Mouse (Mus musculus): ENCODE results near the gene Lrrc30.

Gene Lrrc30

GRCm38 (mm10) chr17:67632676-67633339, at the start of gene Lrrc30:
Gene Lrrc30, minus strand, starts transcription at chr17:67632723.
- DNase-seq (ENCODE audit: low read depth): no peak

- DNase-seq (ENCODE audit: low read depth): no peak
These were observed 48.6 kb upstream of the Lrrc30 start for GRCm38 (mm10) chr17:67681084-67681483.

DNA sequence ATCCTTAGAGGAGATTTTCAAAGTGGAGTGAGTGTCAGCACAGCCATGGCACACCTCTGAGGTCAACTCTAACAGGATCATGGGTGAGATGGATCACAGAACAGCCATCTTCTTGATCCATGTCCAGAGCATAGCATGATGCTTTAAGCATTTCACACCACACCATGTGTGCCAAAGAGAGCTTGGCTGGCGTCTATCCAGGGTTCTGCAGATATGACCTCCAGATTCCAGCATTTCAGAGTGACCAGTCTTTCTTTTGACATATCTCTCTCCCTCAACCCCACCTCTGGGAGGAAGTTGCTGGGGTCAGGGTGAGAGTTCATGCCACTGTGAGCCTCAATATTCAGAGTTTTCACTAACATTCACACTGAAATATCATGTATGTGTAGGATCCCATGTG, 46.1 kb upstream of the Lrrc30 start:
- no peak for DNase-seq (ENCODE audit: low read depth)

- DNase-seq (ENCODE audit: low read depth): peak; percentile 44
These were observed 35.5 kb upstream of the Lrrc30 start for GRCm38 (mm10) chr17:67667981-67668380.

DNA sequence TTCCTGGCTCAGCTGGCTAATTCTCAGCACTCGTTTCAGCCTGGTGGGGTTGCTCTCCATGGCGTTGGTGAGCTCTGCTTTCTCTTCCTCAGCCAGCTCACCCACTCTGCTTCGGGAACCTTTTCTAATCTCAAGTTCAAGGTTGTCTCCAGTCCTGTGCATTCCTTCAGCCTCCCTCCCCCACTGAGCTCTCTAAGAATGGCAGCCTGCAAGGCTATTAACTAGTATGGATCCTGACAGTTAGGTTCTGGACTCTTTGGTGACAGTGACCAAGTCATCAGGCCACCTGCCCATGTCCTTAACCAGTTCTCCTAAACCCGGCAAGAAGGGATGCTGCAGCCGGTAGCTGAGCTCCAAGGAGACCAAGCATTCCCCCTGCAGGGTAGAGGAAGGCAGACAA, 34.5 kb upstream of the Lrrc30 start:
- DNase-seq (ENCODE audit: low read depth): no peak

- no peak for DNase-seq (ENCODE audit: low read depth)
These were observed 31.8 kb upstream of the Lrrc30 start for GRCm38 (mm10) chr17:67664299-67664698.

- DNase-seq (ENCODE audit: low read depth): peak; percentile 34
These were observed 19.0 kb upstream of the Lrrc30 start for GRCm38 (mm10) chr17:67651506-67651905.

DNA sequence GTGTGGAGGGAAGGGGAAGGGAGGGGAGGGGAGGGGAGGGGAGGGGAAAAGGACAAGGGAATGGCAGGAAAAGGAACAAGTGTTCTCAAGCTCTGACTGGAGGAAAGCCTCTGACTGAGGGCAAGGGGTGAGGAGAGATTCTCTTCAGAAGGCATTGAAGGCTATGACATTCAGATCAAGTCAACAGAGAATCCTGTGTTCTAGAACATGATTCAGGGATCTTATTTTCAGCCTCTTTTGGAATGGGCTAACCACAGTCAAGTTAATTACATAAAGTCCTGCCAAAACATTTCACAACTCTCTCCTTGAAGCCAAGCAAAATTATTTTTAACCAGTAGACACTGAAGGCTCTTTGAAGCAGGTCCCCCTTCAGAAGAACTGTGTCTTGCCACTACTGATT, 9.1 kb upstream of the Lrrc30 start:
- peak; percentile 76 for DNase-seq (ENCODE audit: low read depth)

DNA sequence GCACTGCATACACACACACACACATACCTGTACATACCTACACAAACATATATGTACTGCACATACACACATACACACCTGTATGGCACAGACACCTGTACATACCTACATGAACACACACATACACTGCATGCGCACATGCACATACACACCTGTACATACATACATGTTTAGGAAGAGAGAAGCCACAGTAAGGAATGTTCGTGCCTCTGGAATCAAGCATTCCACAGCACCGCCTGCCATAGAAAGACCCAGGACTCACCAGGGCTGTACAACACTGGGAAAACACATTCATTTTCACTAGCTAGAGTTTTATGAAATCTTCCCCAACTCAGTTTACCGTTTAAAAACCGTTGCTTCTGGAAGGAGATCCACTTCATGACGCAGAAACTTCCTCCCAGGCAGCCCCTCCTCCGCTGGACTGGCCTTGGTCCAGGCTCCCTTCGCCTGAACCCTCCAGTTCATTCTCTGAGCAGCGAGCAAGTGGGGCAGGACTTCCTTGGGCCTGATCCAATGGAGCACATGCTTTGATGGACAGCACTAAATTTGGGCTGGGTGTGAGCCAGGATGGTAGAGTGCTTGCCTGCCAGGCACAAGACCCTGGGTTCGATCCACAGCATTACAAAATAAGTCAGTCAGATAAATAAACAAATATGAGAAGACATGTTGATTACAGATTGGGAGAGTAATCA, 5.7 kb upstream of the Lrrc30 start:
- peak; percentile 16 for DNase-seq (ENCODE audit: low read depth)

DNA sequence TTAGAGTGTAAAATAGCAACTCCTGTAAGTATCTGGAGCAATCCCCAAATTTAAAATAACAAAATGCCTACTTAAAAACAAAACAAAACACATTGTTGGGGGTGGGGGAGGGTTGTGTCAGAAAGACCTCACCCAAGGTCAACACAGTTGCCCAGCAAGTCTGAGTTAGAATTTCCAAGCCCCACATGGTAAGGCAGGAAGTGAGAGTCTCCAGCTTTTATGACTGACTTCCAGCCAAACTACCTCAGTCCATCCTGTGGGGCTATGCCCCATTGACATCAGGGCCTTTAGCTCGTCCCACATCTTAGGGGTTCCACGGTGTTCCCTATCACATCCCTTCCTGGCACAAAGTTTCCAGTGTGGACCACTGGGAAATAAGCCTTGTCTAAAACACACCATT, 4.4 kb upstream of the Lrrc30 start:
- DNase-seq (ENCODE audit: low read depth): no peak

DNA sequence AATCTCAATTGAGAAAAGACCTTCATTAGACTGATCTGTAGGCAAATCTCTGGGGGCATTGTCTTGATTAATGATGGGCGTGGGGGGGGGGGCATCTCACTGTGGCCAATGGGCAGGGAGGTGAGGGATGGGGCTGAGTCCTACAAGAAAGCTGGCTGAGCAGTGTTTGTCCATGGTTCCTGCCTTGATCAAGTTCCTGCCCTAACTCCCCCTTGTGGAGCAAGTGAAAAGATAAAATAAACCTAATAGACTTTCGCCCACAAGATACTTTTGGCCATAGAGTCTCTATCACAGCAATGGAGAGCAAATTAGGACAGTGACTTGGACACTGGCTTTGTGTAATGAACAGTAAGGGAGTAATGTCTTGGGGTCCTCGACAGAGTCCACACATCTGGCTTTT, 3.8 kb upstream of the Lrrc30 start:
- DNase-seq (ENCODE audit: low read depth): no peak

- no peak for DNase-seq (ENCODE audit: low read depth)
These were observed 2.8 kb downstream of the Lrrc30 start for GRCm38 (mm10) chr17:67629746-67630145.

DNA sequence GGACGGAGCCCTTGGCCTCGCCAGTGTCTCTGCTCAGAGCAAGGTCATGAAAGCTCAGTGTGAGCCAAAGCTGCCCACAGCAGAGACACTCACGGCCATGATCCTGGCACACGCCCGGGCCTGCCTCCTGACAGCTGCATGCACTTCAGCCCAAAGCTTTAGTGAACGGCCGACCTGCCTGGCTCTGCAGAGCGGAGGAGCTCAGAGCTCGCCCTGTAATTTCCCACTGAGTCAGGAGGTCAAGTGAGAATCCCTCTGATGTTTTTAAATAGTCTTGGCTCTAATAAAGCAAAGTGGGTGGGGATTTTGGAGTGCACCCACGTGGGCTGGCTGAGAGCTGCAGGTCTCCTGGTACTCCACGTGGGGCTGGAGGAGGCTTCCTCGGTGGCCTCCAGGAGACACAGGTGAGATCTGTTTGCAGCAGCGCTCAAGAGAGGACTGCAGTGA, 3.3 kb downstream of the Lrrc30 start:
- DNase-seq (ENCODE audit: low read depth): peak; percentile 77

GRCm38 (mm10) chr17:67628475-67628874, 4.0 kb downstream of the Lrrc30 start:
- no peak for DNase-seq (ENCODE audit: low read depth)

- DNase-seq (ENCODE audit: low read depth): peak; percentile 79
These were observed 7.1 kb downstream of the Lrrc30 start for GRCm38 (mm10) chr17:67625431-67625830.

DNA sequence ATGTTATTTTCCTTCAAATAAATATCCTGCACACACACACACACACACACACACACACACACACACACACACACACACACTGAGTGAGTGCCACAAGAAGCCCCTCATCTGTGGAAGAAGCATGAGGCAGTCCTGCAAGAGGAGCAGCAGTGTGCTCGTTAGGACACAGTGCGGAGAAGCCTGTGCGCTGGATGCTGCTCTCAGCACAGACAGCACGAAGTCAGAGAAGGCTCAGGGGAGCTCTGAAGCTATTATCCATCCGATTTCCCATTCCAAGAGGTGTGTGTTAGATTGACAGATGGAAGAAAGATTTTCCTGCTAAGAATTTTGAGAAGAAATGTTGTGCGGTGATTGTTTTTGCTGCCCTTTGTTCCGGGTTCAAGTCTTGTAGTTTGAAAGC, 13.5 kb downstream of the Lrrc30 start:
- no peak for DNase-seq (ENCODE audit: low read depth)

GRCm38 (mm10) chr17:67614381-67614780, 18.1 kb downstream of the Lrrc30 start:
- no peak for DNase-seq (ENCODE audit: low read depth)

GRCm38 (mm10) chr17:67612576-67612975, 19.9 kb downstream of the Lrrc30 start:
- DNase-seq (ENCODE audit: low read depth): peak; percentile 48

DNA sequence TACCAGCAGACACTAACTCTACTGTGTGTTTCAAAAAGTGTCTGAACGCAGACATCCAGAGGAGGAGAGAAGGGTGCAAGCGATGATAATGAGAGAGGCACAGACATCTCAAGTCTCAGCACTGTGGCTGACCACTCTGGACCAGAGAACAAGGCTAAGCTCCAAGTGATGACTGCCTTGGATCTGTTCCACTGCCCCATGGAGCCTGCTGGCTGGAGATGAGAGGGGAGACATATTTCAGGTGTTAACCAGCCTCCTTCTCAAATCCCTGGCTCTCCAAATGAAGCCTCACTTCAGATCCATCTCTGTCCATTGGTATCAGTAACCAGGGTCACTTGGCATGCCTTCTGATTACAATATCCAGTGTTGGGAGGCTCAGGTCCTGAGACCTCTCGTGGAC, 20.4 kb downstream of the Lrrc30 start:
- DNase-seq (ENCODE audit: low read depth): no peak

GRCm38 (mm10) chr17:67604446-67604845, 28.1 kb downstream of the Lrrc30 start:
- no peak for DNase-seq (ENCODE audit: low read depth)

- no peak for DNase-seq (ENCODE audit: low read depth)
These were observed 30.0 kb downstream of the Lrrc30 start for GRCm38 (mm10) chr17:67602556-67602955.

- peak; percentile 39 for DNase-seq (ENCODE audit: low read depth)
These were observed 47.5 kb downstream of the Lrrc30 start for GRCm38 (mm10) chr17:67584937-67585579.

DNA sequence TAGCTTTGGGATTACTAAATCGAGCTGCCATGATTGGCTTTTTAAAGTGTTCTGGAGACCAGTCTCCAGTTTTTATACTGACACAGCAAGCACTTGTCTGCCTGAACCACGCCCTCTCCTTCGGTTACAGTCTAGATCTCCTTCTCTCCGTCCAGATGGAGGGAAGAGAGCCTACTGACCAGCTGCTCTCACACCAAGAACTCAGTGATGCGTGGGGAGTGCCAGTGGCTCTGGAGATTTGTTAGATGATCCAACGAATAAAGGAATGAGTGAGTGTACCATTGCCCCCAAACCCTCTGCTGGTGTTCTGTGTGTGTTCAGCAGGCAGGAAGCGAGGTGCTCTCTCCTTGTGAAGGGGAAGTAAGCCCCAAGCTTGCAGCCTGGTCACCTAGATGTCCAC, 48.0 kb downstream of the Lrrc30 start:
- no peak for DNase-seq (ENCODE audit: low read depth)
